12 mouse cellular contexts compared by ENCODE assay signal in the genomic region with DNA sequence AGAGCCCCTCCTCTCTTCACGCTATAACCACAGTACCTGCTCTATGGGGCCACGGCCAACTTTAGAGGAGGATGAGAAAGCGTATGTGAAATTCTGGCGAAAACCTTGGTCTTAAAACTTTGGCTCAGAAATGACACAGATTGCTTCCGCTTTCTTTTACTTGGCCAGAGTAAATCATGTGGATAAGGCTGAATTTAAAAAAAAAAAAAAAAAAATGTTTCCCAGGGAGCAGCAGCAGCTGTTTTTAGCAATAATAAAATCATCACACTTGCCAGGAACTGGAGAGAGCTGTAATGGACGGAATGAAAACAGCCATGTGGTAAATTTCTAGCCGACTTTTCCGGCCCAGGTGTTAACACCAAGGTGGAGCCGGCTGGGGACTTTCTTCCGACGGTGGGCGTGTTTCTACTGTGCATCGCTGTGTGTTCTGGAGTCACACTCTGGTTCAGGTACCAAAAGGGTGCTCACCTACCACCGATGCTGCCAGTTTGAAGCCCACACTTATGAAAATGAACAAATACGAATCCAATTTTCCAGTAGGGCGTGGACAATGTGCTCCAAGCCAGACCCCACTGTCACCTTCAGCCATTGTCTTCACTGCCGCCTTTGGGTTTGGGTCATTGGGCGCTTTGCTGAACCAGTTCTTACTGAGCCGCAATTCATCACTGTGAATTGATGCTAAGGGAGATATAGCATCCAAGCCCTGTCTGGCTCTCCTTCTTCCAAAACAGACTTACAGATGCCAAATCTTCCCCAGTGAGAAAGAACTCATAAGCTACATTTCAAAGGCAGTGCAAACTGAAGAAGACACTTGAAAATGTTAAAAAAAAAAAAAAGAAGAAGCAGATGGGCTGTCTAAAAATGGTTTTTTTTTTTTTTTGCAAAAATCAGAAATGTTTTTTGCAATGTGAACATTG.
DNase-seq lines count a peak whose midpoint lies in the region; ATAC-seq lines count a peak whose summit lies in the region.
"Had no signal": no experiment of that assay in that cellular context is flagged by ENCODE, and none has a peak within 500 bp of the region (broad histone marks: within the 10 kb centered on the region; RNA-seq: fewer than 3 reads in every experiment).

No protein-coding gene starts in this region.

- no peak overlapping the region for H3K9ac ChIP-seq in heart, embryonic 14.5 days (ENCODE audit: low read length)
- H3K9ac ChIP-seq in lung, embryonic 15.5 days = no peak overlapping the region
- H3K9ac ChIP-seq in intestine, embryonic 15.5 days = no peak overlapping the region
- no peak overlapping the region for H3K9ac ChIP-seq in stomach, embryonic 14.5 days (replicated peaks; ENCODE audit: low read depth, low read length)
- H3K9ac ChIP-seq: liver, embryonic 13.5 days; midbrain, embryonic 15.5 days had no signal

- no peaks in the 10 kb centered on the region for H3K27me3 ChIP-seq in heart, embryonic 14.5 days (ENCODE audit: control insufficient read depth, insufficient read depth, low read length)
- no peaks in the 10 kb centered on the region for H3K27me3 ChIP-seq in lung, embryonic 15.5 days
- H3K27me3 ChIP-seq in intestine, embryonic 15.5 days (replicated peaks) = no peaks in the 10 kb centered on the region
- H3K27me3 ChIP-seq in stomach, embryonic 14.5 days (ENCODE audit: control insufficient read depth, insufficient read depth, low read length) = no peaks in the 10 kb centered on the region
- H3K27me3 ChIP-seq: liver, embryonic 13.5 days; midbrain, embryonic 15.5 days had no signal

- H3K27ac ChIP-seq in heart, embryonic 14.5 days (replicated peaks in 1 of 2; ENCODE audit: control insufficient read depth in 1 of 2, insufficient read depth in 1 of 2, low read depth in 2 of 2, low read length in 2 of 2) = peak overlapping the region in 1 of 2 experiments; percentile 39; a peak in 1 of 4 replicates
- no peak overlapping the region; the same call in 1 of the 2 replicates for H3K27ac ChIP-seq in lung, embryonic 15.5 days
- H3K27ac ChIP-seq in intestine, embryonic 15.5 days = no peak overlapping the region
- no peak overlapping the region for H3K27ac ChIP-seq in stomach, embryonic 14.5 days (ENCODE audit: low read length)
- H3K27ac ChIP-seq: liver, embryonic 13.5 days; midbrain, embryonic 15.5 days had no signal

- WGBS in heart, embryonic 14.5 days = 70% methylated on average over 19 of the region's 19 CpGs
- WGBS in lung, embryonic 15.5 days = 69% methylated on average over 19 of the region's 19 CpGs
- 65% methylated on average over 19 of the region's 19 CpGs for WGBS in intestine, embryonic 15.5 days
- 60% methylated on average over 19 of the region's 19 CpGs for WGBS in stomach, embryonic 14.5 days

- no peak overlapping the region for H3K4me3 ChIP-seq in heart, embryonic 14.5 days (ENCODE audit: control insufficient read depth in 1 of 2, insufficient read depth in 1 of 2, low read depth in 1 of 2, low read length in 2 of 2)
- no peak overlapping the region for H3K4me3 ChIP-seq in lung, embryonic 15.5 days
- H3K4me3 ChIP-seq in intestine, embryonic 15.5 days (replicated peaks) = no peak overlapping the region
- no peak overlapping the region for H3K4me3 ChIP-seq in stomach, embryonic 14.5 days (ENCODE audit: low read depth, low read length)
- H3K4me3 ChIP-seq: erythroblast, embryonic 14.5 days; liver, embryonic 13.5 days; midbrain, embryonic 15.5 days had no signal

- intact Hi-C loops in heart, postnatal 25 days (cut with DNase I) = no loop called here

- H3K9me3 ChIP-seq in heart, embryonic 14.5 days (ENCODE audit: control insufficient read depth, low read length) = no peaks in the 10 kb centered on the region
- no peaks in the 10 kb centered on the region for H3K9me3 ChIP-seq in lung, embryonic 15.5 days
- H3K9me3 ChIP-seq in intestine, embryonic 15.5 days = no peaks in the 10 kb centered on the region
- H3K9me3 ChIP-seq in stomach, embryonic 14.5 days (ENCODE audit: control insufficient read depth, low read depth, low read length) = no peaks in the 10 kb centered on the region
- H3K9me3 ChIP-seq: liver, embryonic 13.5 days; midbrain, embryonic 15.5 days had no signal

- no peak for ATAC-seq in heart, embryonic 14.5 days (ENCODE audit: insufficient number of reproducible peaks, insufficient read depth, low FRiP score, low read depth)
- peak; percentile 5; the same call in 1 of the 2 replicates for ATAC-seq in lung, embryonic 15.5 days (ENCODE audit: borderline replicate concordance, extremely low read depth, low FRiP score, low TSS enrichment)
- peak; percentile 53 for ATAC-seq in intestine, embryonic 15.5 days
- peak; percentile 49; the same call in 1 of the 2 replicates for ATAC-seq in stomach, embryonic 14.5 days (ENCODE audit: insufficient number of reproducible peaks, insufficient read depth, low FRiP score, low read depth)
- ATAC-seq: midbrain, embryonic 15.5 days had no signal

- H3K4me2 ChIP-seq in heart, embryonic 14.5 days (ENCODE audit: low read length) = peak overlapping the region; percentile 18; the same call in 1 of the 2 replicates
- 0 out of 2 replicates have a peak overlapping the region, but pooled peaks have one; percentile 14 for H3K4me2 ChIP-seq in lung, embryonic 15.5 days
- H3K4me2 ChIP-seq in intestine, embryonic 15.5 days (replicated peaks) = peak overlapping the region; percentile 35; the same call in 1 of the 2 replicates
- peak overlapping the region; percentile 17; the same call in 1 of the 2 replicates for H3K4me2 ChIP-seq in stomach, embryonic 14.5 days (replicated peaks; ENCODE audit: low read depth, low read length)
- H3K4me2 ChIP-seq: liver, embryonic 13.5 days; midbrain, embryonic 15.5 days had no signal

- no peaks in the 10 kb centered on the region for H3K36me3 ChIP-seq in heart, embryonic 14.5 days (ENCODE audit: control insufficient read depth, insufficient read depth, low read length)
- H3K36me3 ChIP-seq in lung, embryonic 15.5 days = no peaks in the 10 kb centered on the region
- H3K36me3 ChIP-seq in intestine, embryonic 15.5 days = no peaks in the 10 kb centered on the region
- no peaks in the 10 kb centered on the region for H3K36me3 ChIP-seq in stomach, embryonic 14.5 days (ENCODE audit: control insufficient read depth, insufficient read depth, low read length)
- H3K36me3 ChIP-seq: liver, embryonic 13.5 days; midbrain, embryonic 15.5 days had no signal

- no peaks in the 10 kb centered on the region; a peak in 1 of 4 replicates for H3K4me1 ChIP-seq in heart, embryonic 14.5 days (ENCODE audit: control insufficient read depth in 2 of 2, insufficient read depth in 2 of 2, low read length in 2 of 2)
- H3K4me1 ChIP-seq in lung, embryonic 15.5 days = no peaks in the 10 kb centered on the region
- H3K4me1 ChIP-seq in intestine, embryonic 15.5 days (replicated peaks) = no peaks in the 10 kb centered on the region
- no peaks in the 10 kb centered on the region for H3K4me1 ChIP-seq in stomach, embryonic 14.5 days (ENCODE audit: control insufficient read depth, insufficient read depth, low read length)
- H3K4me1 ChIP-seq: liver, embryonic 13.5 days had no signal

- no peak for DNase-seq in heart, postnatal 25 days (ENCODE audit: low spot score)
- DNase-seq in lung, postnatal 25 days (ENCODE audit: low spot score) = no peak
- DNase-seq in urinary bladder, adult 18-20 months (ENCODE audit: low spot score in 2 of 2) = no peak
- DNase-seq in adrenal gland, adult 18-20 months (ENCODE audit: low spot score in 2 of 2) = no peak
- DNase-seq: cerebellum, adult 11-12 months; liver, embryonic 13.5 days had no signal
